Mouse (Mus musculus) cerebellum, adult 18-20 months (tissue): Measurements from ENCODE around the gene Gipc2.
A peak's percentile ranks its signal among the peaks of the same experiment; 100 is the strongest.

Experiments
- DNase-seq, 2 experiments: peaks; one replicate each; pipeline ENCODE4 v3.0.0; 2021

Gipc2 gene

GRCm38 (mm10) chr3:152113496-152113895, 52.5 kb downstream of the Gipc2 start:
- DNase-seq = no peak

GRCm38 (mm10) chr3:152112664-152113063, 53.4 kb downstream of the Gipc2 start:
- no peak for DNase-seq

GRCm38 (mm10) chr3:152111482-152111881, 54.5 kb downstream of the Gipc2 start:
- no peak for DNase-seq

GRCm38 (mm10) chr3:152111081-152111480, 54.9 kb downstream of the Gipc2 start:
- DNase-seq = peak; percentile 76 to 83

GRCm38 (mm10) chr3:152109260-152109587, 56.8 kb downstream of the Gipc2 start:
- DNase-seq = no peak

GRCm38 (mm10) chr3:152108560-152109259, 57.3 kb downstream of the Gipc2 start:
- DNase-seq = no peak

GRCm38 (mm10) chr3:152108003-152108395, 58.0 kb downstream of the Gipc2 start:
- no peak for DNase-seq

GRCm38 (mm10) chr3:152107149-152108002, 58.7 kb downstream of the Gipc2 start:
- peak; percentile 41 to 43 for DNase-seq

GRCm38 (mm10) chr3:152106225-152107148, 59.5 kb downstream of the Gipc2 start:
- DNase-seq = peak; percentile 19 to 25

GRCm38 (mm10) chr3:152105341-152105740, 60.7 kb downstream of the Gipc2 start:
- DNase-seq = peak; percentile 67 to 78

GRCm38 (mm10) chr3:152103381-152103780, 62.6 kb downstream of the Gipc2 start:
- DNase-seq = no peak

GRCm38 (mm10) chr3:152101459-152101858, 64.6 kb downstream of the Gipc2 start:
- DNase-seq = no peak

- DNase-seq = no peak
Observed at GRCm38 (mm10) chr3:152100119-152100818, 65.8 kb downstream of the Gipc2 start.

- peak in 1 of 2 experiments; percentile 19 for DNase-seq
Observed at GRCm38 (mm10) chr3:152095030-152095429, 71.0 kb downstream of the Gipc2 start.

- DNase-seq = no peak
Observed at GRCm38 (mm10) chr3:152092385-152093057, 73.5 kb downstream of the Gipc2 start.

GRCm38 (mm10) chr3:152089178-152089577, 76.9 kb downstream of the Gipc2 start:
- peak; percentile 25 to 38 for DNase-seq

- no peak for DNase-seq
Observed at GRCm38 (mm10) chr3:152081381-152081780, 84.6 kb downstream of the Gipc2 start.

- DNase-seq = no peak
Observed at GRCm38 (mm10) chr3:152076088-152076487, 89.9 kb downstream of the Gipc2 start.

- no peak for DNase-seq
Observed at GRCm38 (mm10) chr3:152069001-152069400, 97.0 kb downstream of the Gipc2 start.

GRCm38 (mm10) chr3:152068311-152068710, 97.7 kb downstream of the Gipc2 start:
- no peak for DNase-seq

GRCm38 (mm10) chr3:152066696-152067095, 99.3 kb downstream of the Gipc2 start:
- no peak for DNase-seq

- no peak for DNase-seq
Observed at GRCm38 (mm10) chr3:152065806-152066205, 100.2 kb downstream of the Gipc2 start.
